Mouse (Mus musculus) adipocyte (in vitro differentiated cells): Measurements from ENCODE around the gene Coro2a.
A peak's percentile ranks its signal among the peaks of the same experiment; 100 is the strongest.
"Not testable (repeated sequence)": the region's sequence is repeated elsewhere in the genome, so short reads cannot be mapped to it uniquely, and the experiment has no call there.

Experiments used
- DNase-seq: peaks from one replicate; pipeline ENCODE4 v3.0.0-alpha.2; 2016; ENCODE audit warnings: low spot score

The Coro2a gene

DNA sequence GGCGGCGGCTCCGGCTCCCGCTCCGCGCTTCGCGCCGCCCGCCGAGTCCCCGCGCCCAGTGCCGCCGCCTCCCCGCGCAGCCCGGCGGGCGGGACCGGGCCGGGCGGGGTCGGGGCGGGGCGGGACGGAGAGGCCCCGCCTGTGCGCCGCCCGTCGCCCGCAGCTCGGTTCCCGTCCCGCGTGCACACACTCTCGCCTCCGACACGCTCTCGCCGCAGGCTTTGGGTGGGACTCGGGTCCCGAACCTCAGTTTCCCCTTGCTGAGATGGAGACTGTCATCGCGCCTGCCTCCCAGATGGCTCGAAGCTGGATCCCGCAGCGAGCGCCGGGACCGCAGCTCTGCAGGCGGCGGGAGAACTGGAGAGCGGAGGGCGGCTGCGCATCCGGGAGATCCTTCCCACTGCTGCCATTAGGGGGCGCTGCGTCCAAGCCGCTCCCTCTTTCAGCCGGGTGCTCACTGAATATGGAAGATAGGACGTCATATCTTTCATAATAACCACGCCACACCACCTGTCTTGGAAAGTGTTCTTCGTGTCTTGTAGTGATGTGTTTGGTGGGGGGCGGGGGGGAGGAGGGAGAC is at the start of gene Coro2a:
Gene Coro2a (minus strand): TSS at position 359 of the 580 bp plus-strand sequence.
- DNase-seq, result no peak

DNA sequence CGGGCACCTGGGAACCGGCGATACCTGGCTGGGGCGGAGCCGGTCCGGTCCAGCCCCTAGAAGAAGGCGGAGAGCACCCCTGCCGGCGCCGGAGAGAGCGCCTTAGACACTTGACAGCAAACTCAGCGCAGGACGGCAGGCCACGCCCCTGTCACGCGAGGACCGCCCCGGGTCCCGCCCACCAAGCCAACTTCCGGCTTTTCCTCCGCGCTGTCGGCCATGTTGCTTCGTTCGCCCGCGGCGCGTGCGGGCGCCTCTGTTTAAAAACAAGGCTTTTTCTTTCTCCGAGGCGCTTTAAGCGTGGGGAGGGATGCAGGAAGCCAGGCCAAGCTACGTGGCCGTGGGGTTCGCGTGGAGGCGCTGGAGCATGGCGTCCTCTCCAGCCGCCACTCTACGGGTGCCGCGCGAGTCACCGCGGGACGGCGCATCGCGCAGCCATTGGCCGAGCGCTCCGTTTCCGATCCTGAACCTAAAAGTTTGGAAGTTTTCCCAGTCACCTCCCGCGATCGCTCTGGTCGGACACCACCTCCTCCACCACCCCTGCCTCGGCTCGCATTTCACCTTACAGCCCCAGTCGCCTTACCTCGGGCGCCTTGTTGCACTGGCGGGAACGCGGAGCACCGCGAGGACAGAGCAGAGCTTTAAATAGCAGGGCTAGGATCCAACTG is 48.2 kb upstream of the Coro2a start, which contains the start of gene Tbc1d2:
Gene Tbc1d2 (minus strand): TSS at position 124 of the 668 bp plus-strand sequence.
- DNase-seq, result peak; percentile 91

DNA sequence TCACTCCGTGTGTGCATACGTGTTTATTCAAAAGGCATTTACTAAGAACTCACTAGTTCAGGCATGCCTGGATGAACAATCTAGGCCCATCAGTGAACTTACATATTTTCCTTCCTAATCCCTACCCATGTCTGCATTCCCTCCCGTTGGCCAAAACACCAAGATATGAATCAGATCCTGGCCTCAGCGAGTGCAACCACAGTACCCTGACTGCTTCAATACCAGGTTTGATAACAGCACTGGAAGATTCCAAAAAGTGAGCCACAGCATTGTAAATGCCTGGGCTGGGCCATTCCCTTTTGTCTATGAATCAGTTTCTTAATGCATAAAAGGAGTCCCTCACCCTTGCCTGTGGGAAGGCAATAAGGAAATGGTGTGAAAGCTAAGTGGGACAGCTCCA is 47.2 kb upstream of the Coro2a start:
- no peak for DNase-seq

DNA sequence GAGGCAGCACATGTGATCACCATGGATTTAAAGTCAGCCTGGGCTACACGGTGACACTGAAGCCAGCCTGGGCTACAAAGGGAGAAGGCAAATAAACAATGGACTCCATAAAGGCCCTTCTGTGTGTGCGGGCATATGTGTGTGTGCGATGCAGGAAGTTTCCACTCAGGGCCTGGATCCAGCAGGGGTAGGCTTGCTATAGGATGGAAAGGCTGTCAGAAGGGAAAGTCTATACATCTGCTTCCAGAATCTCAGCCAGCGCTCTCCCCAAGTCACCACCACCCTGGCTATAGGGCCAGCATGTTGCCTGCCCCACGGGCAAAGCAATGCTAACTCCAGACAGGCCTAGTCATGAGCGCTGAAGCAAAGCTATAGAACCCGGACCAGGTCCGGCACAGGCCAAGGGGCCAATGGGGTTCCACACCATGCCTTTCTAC is 41.7 kb upstream of the Coro2a start:
- no peak for DNase-seq

DNA sequence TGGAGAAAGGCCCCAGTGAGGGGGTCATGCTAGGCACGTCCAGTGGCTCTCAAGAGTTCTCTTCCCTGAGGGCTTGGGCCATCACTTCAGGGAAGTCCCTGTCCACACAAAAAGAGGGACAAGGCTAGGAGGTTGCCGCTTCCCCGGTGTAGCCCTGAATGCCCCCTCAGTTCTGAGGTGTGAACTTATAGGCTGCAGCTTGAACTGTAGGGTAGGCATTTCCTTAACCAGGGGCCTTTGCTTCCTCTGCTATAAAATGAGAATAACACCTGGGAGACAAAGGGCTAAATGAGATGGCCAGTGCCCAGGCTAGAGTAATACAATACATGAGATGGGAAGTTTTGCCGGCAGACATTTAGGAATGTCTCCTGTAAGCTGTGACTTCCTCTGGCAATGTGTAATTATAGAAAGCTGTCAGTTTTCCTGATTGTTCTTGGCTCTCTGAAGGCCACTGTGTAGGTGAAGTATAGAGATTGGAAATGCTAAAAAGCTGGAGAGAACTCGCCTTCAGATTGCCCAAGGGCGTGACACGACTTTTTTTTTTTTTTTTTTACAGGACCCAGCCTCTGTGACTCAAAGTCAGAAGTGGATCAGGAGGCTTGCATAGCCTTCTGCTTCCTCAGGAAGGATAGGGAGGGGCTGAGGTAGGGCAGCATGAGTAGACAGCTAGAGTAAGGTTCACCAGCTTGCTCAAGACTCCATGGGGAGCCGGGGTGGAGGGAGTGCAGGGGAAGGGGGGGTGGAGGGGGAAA is 41.1 kb upstream of the Coro2a start:
- DNase-seq, result peak; percentile 64

DNA sequence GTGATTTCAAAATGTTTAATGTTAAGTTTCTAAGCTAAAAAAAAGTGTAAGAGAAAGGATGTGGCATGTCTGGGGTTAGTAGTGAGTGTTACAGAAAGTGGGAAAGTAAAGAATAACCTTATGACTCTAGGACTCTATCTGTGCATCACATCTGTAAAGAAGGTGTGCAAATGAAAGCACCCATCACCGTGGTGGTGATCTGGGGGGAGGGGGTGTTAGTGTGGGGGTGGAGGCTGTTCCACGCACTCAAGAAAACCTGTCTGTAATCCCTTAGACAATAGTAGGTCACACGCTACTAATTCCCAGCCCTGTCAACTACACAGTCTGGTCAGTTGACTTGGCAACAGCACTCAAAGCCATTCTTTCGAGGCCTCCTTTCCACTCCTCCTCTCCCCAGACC is 39.3 kb upstream of the Coro2a start:
- no peak for DNase-seq

DNA sequence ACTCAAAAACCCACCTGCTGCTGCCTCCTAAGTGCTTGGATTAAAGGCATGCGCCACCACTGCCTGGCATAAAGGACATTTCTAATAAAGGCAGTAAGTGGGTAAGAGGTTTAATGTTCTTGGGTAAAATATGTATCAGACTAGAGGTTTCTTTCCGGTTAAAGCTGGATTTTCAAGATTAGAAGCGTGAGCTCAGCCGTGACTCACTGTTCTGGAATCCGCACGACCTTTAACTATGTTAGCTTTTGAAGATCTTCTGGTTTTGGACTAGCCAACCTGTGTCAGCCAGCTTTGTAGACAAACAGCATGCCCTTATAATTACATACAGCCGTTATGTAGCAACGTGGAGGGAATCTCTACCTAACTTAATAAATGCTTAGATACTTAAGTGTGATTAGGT is 37.9 kb upstream of the Coro2a start:
- DNase-seq, result peak; percentile 56

DNA sequence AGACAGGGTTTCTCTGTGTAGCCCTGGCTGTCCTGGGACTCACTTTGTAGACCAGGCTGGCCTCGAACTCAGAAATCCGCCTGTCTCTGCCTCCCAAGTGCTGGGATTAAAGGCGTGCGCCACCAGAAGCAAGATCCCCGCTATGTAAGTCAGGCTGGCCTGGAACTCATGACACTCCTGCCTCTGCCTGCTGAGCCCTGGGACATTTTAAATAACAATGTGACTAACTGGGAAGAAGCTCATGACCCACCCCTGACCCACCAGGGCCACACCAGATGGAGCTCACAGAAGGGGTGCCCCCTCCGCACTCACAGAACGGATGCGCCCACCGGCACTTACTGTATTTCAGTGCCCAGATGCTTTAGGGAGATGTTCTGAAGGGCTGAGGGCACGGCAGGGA is 35.2 kb upstream of the Coro2a start:
- DNase-seq, result not testable (repeated sequence)

DNA sequence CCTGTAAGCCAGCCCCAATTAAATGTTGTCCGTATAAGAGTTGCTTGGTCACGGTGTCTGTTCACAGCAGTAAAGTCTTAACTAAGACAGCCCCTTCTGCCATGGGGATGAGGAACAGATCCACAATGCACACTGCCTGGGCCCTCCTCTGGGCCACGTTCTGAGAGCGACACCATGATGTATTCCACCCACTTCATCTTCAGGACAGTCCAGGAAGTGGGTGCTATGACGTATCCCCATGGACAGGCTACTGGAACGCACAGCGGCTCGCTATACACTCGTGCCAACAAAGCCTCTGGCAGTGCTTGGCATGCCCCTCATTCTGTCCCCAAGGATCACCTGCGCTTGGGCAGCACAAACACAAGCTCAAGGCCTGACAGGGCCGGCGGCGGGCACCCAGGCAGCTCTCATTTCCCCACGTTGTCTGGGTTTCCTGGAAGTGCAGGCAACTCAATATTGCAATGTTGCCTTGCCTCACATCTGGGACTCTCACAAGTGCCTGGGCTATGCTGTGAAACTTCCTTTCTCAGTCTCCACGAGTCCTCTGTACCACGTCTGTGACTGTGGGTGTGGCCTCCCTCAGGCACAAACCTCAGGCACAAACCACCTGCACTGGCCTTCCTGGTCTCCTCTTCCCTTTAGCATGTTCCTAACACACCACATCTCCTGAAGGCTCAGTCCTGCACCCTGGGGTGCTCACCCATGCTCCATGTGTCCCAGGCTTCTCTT is 33.9 kb upstream of the Coro2a start:
- no peak for DNase-seq

DNA sequence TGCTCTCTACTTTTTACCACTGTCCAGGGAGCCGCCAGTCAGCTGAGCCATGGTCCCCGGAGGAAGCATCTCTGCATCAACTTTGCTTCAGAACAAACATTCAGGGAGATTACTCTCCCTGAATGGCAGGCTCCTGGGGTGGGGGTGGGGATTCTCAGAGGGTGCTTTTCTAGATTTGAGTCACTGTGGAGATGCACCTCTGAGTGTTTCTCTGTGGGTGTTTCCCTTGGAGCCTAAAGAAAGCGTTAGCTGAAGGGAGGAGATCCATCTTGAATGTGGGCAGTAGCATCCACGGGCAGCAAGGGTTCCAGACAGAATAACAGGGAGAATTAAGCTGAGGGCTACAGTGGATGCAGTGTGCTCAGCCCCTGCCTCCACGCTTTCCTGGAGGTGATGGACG is 32.9 kb upstream of the Coro2a start:
- DNase-seq, result no peak

DNA sequence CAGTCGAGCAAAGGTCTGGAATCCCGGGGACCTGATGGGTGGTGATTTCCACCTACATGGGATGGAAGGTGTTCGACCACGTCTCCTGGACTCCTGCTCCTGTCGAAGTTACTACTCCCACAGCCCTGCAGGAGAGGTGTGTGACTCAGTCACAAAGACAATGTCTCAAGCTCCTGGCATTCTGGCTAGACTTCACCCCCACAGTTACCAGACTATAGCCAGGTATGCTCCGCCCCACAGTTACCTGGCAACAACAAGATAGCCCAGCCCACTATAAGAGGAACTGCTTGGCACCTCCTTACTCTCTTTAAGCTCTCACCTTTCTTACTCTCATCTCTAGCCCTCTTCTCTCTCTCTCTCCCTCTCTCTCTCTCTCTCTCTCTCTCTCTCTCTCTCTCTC is 31.6 kb upstream of the Coro2a start:
- DNase-seq, result not testable (repeated sequence)

DNA sequence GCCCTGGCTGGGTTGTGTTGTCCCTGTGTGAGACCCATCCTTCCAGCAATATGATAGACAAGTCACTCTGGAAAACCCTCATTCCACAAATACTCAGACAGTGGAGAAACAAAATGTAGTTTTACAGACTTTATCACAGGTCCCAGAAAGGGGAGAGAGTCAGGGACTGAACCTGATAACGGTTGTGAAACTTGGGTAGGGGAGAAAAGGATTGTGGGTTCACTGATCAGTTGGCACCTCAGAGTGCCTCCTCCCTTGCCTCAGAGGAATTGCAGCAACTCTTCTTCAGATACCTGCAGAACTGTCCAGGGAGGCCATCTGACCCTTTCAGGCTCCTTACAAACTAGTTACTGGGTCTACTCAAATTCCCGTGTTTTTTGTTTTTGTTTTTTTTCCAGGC is 30.5 kb upstream of the Coro2a start:
- DNase-seq, result no peak

DNA sequence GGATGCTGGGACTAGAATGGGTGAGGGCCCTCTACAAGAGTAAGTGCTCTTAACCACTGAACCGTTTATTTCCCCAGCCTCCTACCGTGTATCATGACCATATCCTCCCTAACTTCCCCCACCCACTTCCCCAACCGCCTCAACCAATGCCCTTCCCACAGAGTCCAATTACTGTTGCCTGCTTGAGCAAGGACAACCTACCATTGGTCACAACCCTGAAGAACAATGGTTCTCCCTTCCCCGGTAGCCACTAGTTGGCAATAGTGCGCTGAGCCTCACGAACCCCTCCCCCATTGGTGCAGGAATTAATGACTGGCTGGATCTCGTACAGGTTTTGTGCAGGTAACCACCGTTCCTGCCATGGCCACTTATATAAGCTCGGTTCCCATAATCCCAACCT is 28.4 kb upstream of the Coro2a start:
- no peak for DNase-seq

DNA sequence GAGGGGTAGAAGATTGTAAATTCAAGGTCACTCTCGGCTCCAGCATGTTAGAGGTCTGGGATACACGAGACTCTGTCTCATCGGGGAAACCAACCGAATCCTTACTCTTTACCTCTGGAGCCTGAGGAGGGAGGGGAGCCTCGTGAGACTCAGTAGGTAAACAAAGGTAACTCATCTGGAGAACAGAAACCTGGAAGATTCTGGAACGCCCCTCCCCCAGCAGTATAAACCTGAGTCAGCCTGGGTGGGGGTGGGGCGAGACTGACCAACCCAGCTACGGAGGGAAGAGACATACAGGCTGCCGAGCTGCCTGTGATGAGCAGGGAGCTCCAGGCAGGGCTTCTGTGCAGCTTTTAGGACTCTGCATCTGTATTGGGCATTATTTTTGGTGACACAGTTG is 26.9 kb upstream of the Coro2a start:
- no peak for DNase-seq

DNA sequence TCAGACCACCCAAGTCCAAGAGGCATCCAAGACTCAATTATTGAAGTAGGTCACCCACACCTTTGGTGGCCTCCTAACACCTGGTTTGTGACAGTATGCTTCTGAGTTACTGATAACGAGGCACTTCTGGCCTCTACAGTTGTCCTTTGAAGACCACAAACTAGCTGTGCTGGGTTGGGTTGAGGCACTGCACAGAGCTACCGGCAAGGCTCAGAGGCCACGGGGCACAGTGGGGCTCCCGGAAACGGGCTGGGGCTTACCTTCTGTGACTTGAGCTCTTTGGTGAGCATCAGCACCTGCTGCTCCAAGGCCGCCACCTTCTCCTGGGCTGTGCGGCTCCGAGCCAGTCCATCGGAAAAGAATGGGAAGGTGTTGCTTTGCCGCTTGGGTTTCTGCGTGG is 26.1 kb upstream of the Coro2a start:
- DNase-seq, result no peak

DNA sequence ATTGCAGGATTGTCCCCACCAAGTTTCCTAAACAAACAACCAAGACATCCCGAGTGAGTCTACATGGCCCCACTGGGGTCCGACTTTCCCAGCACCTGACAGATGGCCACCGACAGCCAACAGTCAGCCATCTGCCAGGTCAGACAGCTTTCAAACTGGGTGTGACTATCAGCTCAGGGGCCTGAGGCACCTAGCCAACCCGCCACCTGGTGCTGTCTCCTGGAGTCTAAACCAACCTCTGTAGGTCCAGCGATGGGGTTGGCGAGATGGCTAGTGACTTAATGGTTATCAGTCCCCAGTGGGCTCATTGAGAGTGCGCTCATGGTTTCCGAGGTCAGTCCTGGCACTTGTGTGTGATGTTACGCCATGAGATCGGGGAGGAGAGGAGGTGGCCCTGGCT is 23.1 kb upstream of the Coro2a start:
- DNase-seq, result no peak

DNA sequence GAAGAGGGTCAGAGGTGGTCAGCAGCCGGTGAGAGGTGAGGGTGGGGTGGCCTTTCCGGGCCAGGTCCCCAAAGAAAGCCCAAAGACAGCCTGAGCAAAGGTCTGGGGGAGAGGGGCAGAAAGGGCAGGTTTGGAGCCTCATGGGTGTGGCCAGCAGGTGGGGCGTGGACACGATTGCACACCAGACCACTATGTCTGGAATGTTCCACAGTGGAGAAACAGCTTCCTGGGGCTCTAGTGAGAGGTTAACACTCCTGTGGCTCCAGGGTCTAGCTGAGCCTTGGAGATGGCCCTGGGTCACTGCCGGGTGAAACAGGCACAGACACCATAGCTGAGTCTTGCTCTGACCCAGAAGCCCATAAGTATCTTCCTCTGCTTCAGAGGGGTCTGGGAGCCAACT is 21.0 kb upstream of the Coro2a start:
- no peak for DNase-seq

DNA sequence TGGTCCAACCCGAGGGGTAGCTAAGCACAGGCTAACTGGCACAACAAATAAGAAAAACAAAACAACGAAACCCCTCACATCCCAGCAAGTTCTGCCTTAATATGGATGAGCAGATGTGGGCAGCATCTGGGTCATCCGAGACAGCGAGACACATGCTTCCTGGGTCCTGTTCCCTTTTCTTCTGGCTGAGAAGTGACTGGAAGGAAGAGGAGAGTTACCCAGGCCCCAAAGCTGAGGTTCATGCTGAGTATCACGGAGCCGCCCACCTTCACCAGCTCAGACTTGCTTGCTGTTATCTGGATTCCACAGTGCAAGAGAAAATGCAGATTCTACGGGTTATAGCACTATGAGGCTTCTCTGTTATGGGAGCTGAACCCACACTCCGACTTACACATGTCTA is 18.9 kb upstream of the Coro2a start:
- no peak for DNase-seq

DNA sequence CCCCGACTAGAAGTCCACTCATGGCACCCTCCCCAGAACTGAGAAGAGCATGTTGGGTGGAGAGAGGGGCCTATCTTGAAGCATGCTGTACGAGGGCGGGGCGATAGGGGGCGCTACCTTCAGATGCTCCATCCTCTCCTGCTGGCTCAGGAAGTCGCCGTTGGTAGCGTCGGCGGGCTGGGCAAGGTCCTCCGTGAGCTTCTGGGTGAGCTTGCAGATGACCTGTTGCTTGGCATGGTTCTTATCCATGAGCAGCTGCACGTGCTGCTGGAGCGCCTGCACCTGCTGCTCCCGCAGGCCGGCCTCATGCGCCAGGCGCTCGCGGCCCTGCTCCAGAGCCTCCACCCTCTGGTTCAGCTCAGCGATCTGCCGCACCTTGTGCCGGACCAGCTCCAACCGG is 18.3 kb upstream of the Coro2a start:
- DNase-seq, result no peak

DNA sequence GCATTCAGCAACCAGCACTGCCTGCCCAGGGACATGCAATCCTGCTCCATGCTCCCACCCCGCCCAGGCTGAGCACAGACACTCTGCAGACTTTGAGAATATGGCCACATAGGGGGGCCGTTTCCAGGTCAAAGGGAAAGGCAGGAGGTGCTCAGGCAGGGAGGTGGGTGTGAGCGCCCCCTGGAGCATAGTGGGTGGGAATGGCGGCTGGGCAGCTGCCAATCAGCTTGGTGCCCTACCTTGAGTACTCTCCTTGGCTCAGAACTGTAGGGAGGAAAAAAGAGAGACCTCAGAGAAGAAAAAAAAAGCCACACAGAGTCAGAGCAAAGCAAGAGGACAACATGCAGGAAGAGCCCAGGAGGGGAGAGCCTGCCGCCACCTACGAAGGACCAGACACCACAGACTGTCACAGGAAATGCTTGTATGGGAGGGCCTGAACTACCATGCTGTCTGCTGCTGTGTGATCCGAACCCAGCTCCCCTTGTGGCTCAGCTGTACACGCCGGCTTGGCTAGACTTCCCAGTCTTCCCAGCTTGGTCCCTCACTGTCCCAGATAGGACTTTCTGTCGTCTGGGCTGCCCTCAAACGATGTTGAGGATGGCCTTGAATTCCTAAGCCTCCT is 16.3 kb upstream of the Coro2a start:
- DNase-seq, result no peak

DNA sequence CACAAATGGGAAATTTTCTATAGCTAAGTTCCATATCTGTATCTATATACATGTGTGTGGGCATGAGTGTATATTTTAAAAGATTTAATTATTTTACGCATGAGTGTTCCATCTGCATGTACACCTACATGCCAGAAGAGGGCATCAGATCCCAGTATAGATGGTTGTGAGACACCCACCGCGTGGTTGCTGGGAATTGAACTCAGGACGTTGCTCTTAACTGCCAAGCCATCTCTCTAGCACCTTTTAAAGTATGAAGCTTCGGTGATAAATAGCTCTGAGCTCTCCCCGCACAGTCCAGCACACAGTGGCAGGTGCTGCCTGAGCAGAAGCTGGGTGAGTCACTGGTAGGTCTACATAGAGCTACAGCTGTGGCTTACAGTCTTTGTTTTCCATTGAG is 15.4 kb upstream of the Coro2a start:
- no peak for DNase-seq

DNA sequence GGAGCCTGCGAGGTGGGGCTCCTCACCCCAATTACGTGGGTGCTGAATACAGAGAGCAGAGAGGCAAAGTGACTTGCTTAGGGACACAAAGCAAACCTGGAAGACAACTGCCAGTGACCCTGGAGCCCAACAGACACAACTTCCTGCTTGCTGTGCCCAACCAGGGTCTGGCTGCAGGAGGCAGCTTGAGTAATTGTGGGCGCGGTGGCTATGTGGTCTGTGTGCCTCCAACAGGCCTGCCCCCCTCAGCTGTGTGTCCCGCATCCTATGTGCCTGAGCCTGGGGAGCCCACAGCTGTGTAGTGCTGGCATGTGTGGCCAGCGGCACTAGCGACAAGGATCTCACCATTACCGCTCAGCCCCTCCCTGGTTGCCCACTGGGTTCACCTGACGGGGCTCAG is 12.6 kb upstream of the Coro2a start:
- no peak for DNase-seq
